Mouse (Mus musculus): ENCODE results near the gene Tsks. TPM values are rescaled to one million over a fixed set of nuclear protein-coding genes. Genes with fewer than 3 reads are reported as not detected.
A peak's percentile ranks its signal among the peaks of the same experiment; 100 is the strongest.

The Tsks gene
- polyA plus RNA-seq, 1 experiment from 2014 or later = 0.10 TPM

DNA sequence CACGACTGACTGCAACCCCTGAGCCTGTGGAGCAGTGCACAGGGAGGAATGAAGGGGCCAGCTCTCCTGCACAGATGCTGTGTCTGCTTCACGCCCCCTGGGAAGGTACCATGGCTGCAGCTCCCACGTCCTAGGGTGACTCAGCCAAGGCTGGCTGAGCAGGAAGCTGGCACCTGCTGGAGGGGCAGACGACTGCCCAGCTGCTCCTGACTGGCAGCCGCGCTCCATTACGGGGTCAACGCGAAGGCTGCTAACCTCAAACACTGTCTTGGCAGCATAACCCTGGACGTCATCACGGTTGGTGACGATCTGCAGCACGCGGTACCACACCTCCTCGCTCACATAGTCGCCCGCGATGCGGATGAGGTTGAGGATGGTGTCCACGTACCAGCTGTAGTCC lies 37.6 kb upstream of the Tsks start:
- DNase-seq (ENCODE audit: low spot score) (no peak), ATAC-seq (replicated peaks; ENCODE audit: low FRiP score) (no peak)
- Histone ChIP-seq H3K4me3 (ENCODE audit: low read depth, low read length) (no peak overlapping the region), H3K4me1 (replicated peaks; ENCODE audit: control insufficient read depth, insufficient read depth, low read length) (peaks cover 11% of the 10 kb centered on the region), H3K36me3 (ENCODE audit: control insufficient read depth, insufficient read depth, low read length) (peaks cover 64% of the 10 kb centered on the region), H3K27me3 (replicated peaks; ENCODE audit: control insufficient read depth, insufficient read depth, low read length) (no peaks in the 10 kb centered on the region), H3K9ac (ENCODE audit: low read depth, low read length) (no peak overlapping the region), H3K9me3 (ENCODE audit: control insufficient read depth, low read length) (no peaks in the 10 kb centered on the region), H3K27ac (ENCODE audit: low read depth, low read length) (no peak overlapping the region), H3K4me2 (no peak overlapping the region)
- 95% methylated on average over 20 of the region's 20 CpGs for whole genome bisulfite sequencing

DNA sequence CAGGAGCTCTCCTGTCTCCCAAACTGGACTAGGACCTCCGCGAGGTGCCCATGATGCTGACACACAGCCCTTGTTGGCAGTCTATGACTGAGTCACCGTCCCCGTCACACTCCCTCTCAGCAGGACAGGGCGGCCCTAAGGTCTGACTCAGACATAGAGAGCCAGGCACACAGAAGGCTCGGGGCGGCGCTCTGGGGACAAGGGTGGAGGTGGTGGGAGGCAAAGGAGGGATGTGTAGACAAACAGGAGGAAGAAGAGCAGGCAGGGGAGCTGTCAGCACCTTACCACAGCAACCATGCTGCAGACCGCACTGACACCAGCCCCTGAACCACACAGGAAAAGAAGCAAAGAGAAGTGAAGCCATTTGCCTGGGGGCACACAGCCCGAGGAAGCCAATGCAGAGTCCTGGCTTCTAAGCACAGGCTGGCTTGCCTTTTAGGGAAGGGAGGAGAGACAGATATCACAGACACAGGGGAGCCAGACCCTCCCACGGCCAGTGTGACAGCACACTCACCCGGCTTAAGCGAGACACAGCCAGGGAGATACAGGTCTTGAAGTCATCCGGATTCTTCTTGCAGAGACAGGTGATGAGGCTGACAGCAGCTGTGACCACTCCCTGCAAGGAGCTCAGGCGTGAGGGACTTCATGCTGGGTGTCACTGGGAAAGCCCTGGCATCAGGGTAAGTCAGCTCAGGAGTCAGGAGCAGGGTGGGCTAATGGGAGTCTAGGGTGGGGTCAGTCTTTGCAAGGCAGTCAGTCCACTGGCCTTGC lies 34.1 kb upstream of the Tsks start:
- no peak for DNase-seq (ENCODE audit: low spot score)

DNA sequence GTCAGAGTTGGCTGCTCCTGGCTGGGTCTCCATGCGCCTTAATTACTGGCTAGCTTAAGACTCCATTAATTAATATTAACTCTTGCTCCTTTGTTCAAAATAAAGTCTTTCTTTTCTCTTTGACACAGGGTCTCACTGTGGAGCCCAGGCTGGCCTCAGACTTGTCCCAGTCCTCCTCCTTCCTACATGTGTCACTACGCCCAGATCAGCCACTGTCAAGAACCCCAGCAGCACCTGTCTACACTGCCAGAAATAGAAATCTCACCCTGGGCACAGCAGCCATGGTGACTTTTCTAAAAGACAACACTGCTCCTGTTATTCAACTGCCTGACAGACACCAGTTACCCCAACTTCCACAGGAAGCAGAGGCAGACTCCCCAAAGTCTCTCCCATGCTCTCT lies 28.6 kb upstream of the Tsks start:
- Histone ChIP-seq H3K36me3 (ENCODE audit: control insufficient read depth, insufficient read depth, low read length) (peaks cover 27% of the 10 kb centered on the region; the same call in 1 of the 2 replicates), H3K9ac (ENCODE audit: low read depth, low read length) (no peak overlapping the region), H3K27me3 (replicated peaks; ENCODE audit: control insufficient read depth, insufficient read depth, low read length) (no peaks in the 10 kb centered on the region), H3K9me3 (ENCODE audit: control insufficient read depth, low read length) (no peaks in the 10 kb centered on the region), H3K4me3 (ENCODE audit: low read depth, low read length) (no peak overlapping the region), H3K27ac (ENCODE audit: low read depth, low read length) (no peak overlapping the region), H3K4me1 (replicated peaks; ENCODE audit: control insufficient read depth, insufficient read depth, low read length) (peaks cover 16% of the 10 kb centered on the region), H3K4me2 (no peak overlapping the region)
- DNase-seq (ENCODE audit: low spot score) = no peak
- no peak for ATAC-seq (replicated peaks; ENCODE audit: low FRiP score)
- 97% methylated on average over 2 of the region's 2 CpGs for WGBS

More for the DNA sequence above, 34.1 kb upstream of the Tsks start:
- Histone ChIP-seq H3K36me3 (ENCODE audit: control insufficient read depth, insufficient read depth, low read length) (peaks cover 61% of the 10 kb centered on the region), H3K9ac (ENCODE audit: low read depth, low read length) (no peak overlapping the region), H3K4me2 (no peak overlapping the region; the same call in 1 of the 2 replicates), H3K27me3 (replicated peaks; ENCODE audit: control insufficient read depth, insufficient read depth, low read length) (no peaks in the 10 kb centered on the region), H3K4me1 (replicated peaks; ENCODE audit: control insufficient read depth, insufficient read depth, low read length) (no peaks in the 10 kb centered on the region), H3K9me3 (ENCODE audit: control insufficient read depth, low read length) (no peaks in the 10 kb centered on the region), H3K4me3 (ENCODE audit: low read depth, low read length) (no peak overlapping the region), H3K27ac (ENCODE audit: low read depth, low read length) (no peak overlapping the region)
- no peak for ATAC-seq (replicated peaks; ENCODE audit: low FRiP score)
- WGBS = 84% methylated on average over 15 of the region's 15 CpGs

DNA sequence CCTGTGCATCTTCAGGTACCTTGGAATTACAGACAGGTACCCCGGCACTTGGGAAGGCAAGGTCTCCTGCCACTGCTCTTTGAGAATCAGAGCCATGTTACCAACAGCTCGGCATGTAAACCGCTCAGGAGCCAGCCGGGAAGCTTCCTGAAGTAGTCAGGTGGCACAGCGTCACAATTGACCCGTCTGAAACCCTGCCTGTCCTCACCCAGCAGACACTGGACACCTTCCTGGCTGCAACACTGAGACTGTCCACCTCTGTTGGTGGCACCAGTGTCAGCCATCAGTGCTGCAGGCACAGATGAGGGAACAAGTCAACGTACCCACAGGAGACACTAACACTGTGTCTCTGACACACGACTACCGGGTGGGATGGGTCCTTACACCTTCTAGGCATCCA lies 27.7 kb upstream of the Tsks start:
- peaks cover 16% of the 10 kb centered on the region for H3K4me1 ChIP-seq (replicated peaks; ENCODE audit: control insufficient read depth, insufficient read depth, low read length)
- no peak overlapping the region for H3K27ac ChIP-seq (ENCODE audit: low read depth, low read length)

DNA sequence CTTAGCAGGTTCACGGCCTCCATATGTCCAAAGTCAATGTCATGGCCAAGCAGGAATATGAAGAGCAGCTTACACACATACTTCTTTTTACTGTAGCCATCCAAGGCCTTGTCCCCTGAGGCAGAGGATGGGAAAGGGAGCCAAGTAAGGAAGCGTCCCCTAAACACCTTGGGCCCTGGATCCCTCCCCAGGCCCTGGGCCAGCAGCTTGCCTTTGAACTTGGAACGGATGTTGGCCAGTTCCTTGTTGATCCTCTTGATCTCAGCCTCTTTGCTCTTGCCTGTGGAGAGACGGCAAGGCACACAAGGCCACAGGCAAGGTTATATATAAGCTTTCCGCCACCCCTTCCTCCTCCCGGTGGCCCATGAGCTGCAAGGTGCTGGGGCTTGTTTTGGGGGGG lies 26.8 kb upstream of the Tsks start:
- Histone ChIP-seq H3K27me3 (replicated peaks; ENCODE audit: control insufficient read depth, insufficient read depth, low read length) (no peaks in the 10 kb centered on the region), H3K4me1 (replicated peaks; ENCODE audit: control insufficient read depth, insufficient read depth, low read length) (peaks cover 16% of the 10 kb centered on the region), H3K27ac (ENCODE audit: low read depth, low read length) (no peak overlapping the region), H3K36me3 (ENCODE audit: control insufficient read depth, insufficient read depth, low read length) (peaks cover 25% of the 10 kb centered on the region; the same call in 1 of the 2 replicates), H3K9me3 (ENCODE audit: control insufficient read depth, low read length) (no peaks in the 10 kb centered on the region), H3K4me2 (no peak overlapping the region), H3K9ac (ENCODE audit: low read depth, low read length) (no peak overlapping the region), H3K4me3 (ENCODE audit: low read depth, low read length) (no peak overlapping the region)
- ATAC-seq (replicated peaks; ENCODE audit: low FRiP score) (no peak), DNase-seq (ENCODE audit: low spot score) (no peak)
- WGBS = 93% methylated on average over 6 of the region's 6 CpGs

More for the DNA sequence above, 27.7 kb upstream of the Tsks start:
- peaks cover 29% of the 10 kb centered on the region; the same call in 1 of the 2 replicates for H3K36me3 ChIP-seq (ENCODE audit: control insufficient read depth, insufficient read depth, low read length)
- H3K9ac ChIP-seq (ENCODE audit: low read depth, low read length) = no peak overlapping the region
- H3K9me3 ChIP-seq (ENCODE audit: control insufficient read depth, low read length) = no peaks in the 10 kb centered on the region
- DNase-seq (ENCODE audit: low spot score) = no peak
- ATAC-seq (replicated peaks; ENCODE audit: low FRiP score) = no peak
- no peaks in the 10 kb centered on the region for H3K27me3 ChIP-seq (replicated peaks; ENCODE audit: control insufficient read depth, insufficient read depth, low read length)
- 92% methylated on average over 9 of the region's 9 CpGs for WGBS
- H3K4me3 ChIP-seq (ENCODE audit: low read depth, low read length) = no peak overlapping the region
- no peak overlapping the region for H3K4me2 ChIP-seq

DNA sequence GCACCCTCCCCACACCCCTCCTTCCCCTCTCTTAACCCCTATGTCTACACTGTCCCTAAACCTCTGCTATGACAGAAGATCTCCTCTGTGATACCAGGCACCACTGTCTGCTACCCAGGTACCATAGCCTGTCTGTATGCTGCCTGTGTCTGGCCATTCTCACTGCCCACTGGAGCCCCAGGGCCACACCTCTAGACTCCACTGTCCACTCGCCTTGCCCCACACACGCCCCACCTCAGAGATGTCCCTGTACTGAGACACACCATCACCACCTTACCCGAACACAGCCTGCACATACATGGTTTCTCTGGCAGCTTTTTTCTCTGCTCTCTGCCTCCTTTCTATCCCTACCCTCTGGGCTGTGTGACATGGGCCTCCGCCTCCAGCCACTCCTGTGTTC lies 26.1 kb upstream of the Tsks start:
- ATAC-seq (replicated peaks; ENCODE audit: low FRiP score) (peak; percentile 14; the same call in 1 of the 2 replicates), DNase-seq (ENCODE audit: low spot score) (no peak)
- Histone ChIP-seq H3K4me1 (replicated peaks; ENCODE audit: control insufficient read depth, insufficient read depth, low read length) (peaks cover 16% of the 10 kb centered on the region), H3K27ac (ENCODE audit: low read depth, low read length) (no peak overlapping the region), H3K36me3 (ENCODE audit: control insufficient read depth, insufficient read depth, low read length) (peaks cover 26% of the 10 kb centered on the region), H3K4me2 (no peak overlapping the region), H3K4me3 (ENCODE audit: low read depth, low read length) (no peak overlapping the region), H3K9ac (ENCODE audit: low read depth, low read length) (no peak overlapping the region), H3K27me3 (replicated peaks; ENCODE audit: control insufficient read depth, insufficient read depth, low read length) (no peaks in the 10 kb centered on the region), H3K9me3 (ENCODE audit: control insufficient read depth, low read length) (no peaks in the 10 kb centered on the region)
- 93% methylated on average over 4 of the region's 4 CpGs for WGBS

DNA sequence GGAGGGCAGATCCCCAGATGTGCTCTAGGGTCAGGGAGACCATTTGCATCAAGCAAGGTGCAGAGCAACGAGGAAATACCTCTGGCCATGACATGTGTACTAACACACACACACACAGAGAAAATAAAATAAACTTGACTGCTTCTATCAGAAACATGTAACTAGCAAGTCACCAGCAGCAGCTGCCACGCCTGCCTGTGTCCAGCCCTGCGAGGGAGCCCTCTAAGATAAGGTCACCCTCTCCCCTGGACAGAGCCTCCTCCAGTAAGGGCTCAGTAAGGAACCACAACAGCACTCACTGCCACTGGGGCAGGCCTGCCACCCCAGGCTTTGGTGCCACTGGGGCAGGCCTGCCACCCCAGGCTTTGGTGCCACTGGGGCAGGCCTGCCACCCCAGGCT lies 24.8 kb upstream of the Tsks start:
- Histone ChIP-seq H3K27ac (ENCODE audit: low read depth, low read length) (no peak overlapping the region), H3K4me2 (no peak overlapping the region), H3K9ac (ENCODE audit: low read depth, low read length) (no peak overlapping the region), H3K27me3 (replicated peaks; ENCODE audit: control insufficient read depth, insufficient read depth, low read length) (no peaks in the 10 kb centered on the region), H3K4me3 (ENCODE audit: low read depth, low read length) (no peak overlapping the region), H3K36me3 (ENCODE audit: control insufficient read depth, insufficient read depth, low read length) (peaks cover 31% of the 10 kb centered on the region), H3K9me3 (ENCODE audit: control insufficient read depth, low read length) (no peaks in the 10 kb centered on the region), H3K4me1 (replicated peaks; ENCODE audit: control insufficient read depth, insufficient read depth, low read length) (peaks cover 24% of the 10 kb centered on the region)
- DNase-seq (ENCODE audit: low spot score) = no peak
- WGBS = 66% methylated on average over 3 of the region's 3 CpGs
- no peak for ATAC-seq (replicated peaks; ENCODE audit: low FRiP score)

DNA sequence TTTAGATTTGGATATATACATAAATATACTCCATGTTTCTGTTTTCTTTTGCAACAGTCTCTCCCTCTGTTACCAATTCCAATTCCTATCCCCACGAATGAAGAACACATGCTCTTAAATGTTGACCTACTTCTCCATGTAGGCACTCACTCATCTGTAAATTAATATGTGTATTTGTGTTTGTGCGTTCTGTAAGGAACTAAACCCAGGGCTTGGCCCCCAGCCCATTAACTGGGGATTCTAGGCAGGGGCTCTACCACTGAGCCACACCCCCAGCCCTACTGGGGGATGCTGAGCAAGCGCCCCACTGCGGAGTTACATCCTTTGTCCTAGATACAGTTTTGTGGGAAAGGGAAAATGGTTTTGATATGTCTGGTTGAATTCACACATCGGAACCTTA lies 23.9 kb upstream of the Tsks start:
- DNase-seq (ENCODE audit: low spot score) (no peak), ATAC-seq (replicated peaks; ENCODE audit: low FRiP score) (no peak)
- Histone ChIP-seq H3K9me3 (ENCODE audit: control insufficient read depth, low read length) (no peaks in the 10 kb centered on the region), H3K36me3 (ENCODE audit: control insufficient read depth, insufficient read depth, low read length) (peaks cover 25% of the 10 kb centered on the region), H3K9ac (ENCODE audit: low read depth, low read length) (no peak overlapping the region), H3K4me1 (replicated peaks; ENCODE audit: control insufficient read depth, insufficient read depth, low read length) (peaks cover 24% of the 10 kb centered on the region), H3K4me3 (ENCODE audit: low read depth, low read length) (no peak overlapping the region), H3K4me2 (no peak overlapping the region), H3K27ac (ENCODE audit: low read depth, low read length) (no peak overlapping the region), H3K27me3 (replicated peaks; ENCODE audit: control insufficient read depth, insufficient read depth, low read length) (no peaks in the 10 kb centered on the region)
- 94% methylated on average over 5 of the region's 5 CpGs for WGBS

DNA sequence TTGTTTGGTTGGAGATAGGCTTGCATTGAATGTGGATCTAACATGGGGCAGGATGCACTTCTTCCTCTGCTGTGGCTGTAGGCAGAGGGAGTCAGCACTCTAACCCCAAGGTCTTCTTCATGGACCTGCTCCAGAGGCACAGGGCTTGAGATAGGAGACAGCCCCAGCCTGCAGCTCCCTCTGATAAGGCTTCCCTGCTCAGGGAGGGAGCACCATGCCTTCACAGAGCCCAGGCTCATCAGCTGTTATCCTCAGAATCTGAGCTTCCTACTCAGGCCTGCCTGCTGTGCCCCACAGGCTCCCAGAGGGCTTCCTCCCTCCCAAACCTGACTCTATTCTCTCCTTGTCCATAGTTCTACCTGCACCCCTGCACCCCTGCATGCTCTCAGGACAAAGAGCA lies 20.5 kb upstream of the Tsks start:
- Histone ChIP-seq H3K4me1 (replicated peaks; ENCODE audit: control insufficient read depth, insufficient read depth, low read length) (peaks cover 29% of the 10 kb centered on the region), H3K9ac (ENCODE audit: low read depth, low read length) (no peak overlapping the region), H3K4me3 (ENCODE audit: low read depth, low read length) (no peak overlapping the region), H3K9me3 (ENCODE audit: control insufficient read depth, low read length) (no peaks in the 10 kb centered on the region), H3K36me3 (ENCODE audit: control insufficient read depth, insufficient read depth, low read length) (peaks cover 27% of the 10 kb centered on the region), H3K4me2 (peak overlapping the region; percentile 21), H3K27me3 (replicated peaks; ENCODE audit: control insufficient read depth, insufficient read depth, low read length) (no peaks in the 10 kb centered on the region), H3K27ac (ENCODE audit: low read depth, low read length) (peak overlapping the region; percentile 29; the same call in 1 of the 2 replicates)
- DNase-seq (ENCODE audit: low spot score) (no peak), ATAC-seq (replicated peaks; ENCODE audit: low FRiP score) (peak; percentile 85)

Data from liver, embryonic 11.5 days (tissue).